Mouse (Mus musculus) limb, embryonic 10.5 days (tissue): ENCODE data around the gene Slc25a17. TPM values are rescaled to one million over a fixed set of nuclear protein-coding genes. Genes with fewer than 3 reads are reported as not detected.
A peak's percentile ranks its signal among the peaks of the same experiment; 100 is the strongest.

Experiments
- DNase-seq: peaks from one replicate; pipeline ENCODE4 v3.0.0-alpha.2; 2017; ENCODE audit warnings: low spot score
- H3K27ac ChIP-seq: fragments of 300-500 bp; sonication (generic); 2 replicates; pipeline ENCODE4 v1.5.1; 2016; ENCODE audit warnings: mild to moderate bottlenecking
- H3K27me3 ChIP-seq: fragments of 300-500 bp; sonication (generic); 2 replicates; pipeline ENCODE4 v1.6.1; 2016; ENCODE audit warnings: low read depth, mild to moderate bottlenecking; ENCODE audit not compliant: poor library complexity, severe bottlenecking
- H3K36me3 ChIP-seq: fragments of 300-500 bp; sonication (generic); 2 replicates; pipeline ENCODE4 v1.6.1; 2016; ENCODE audit warnings: mild to moderate bottlenecking, moderate library complexity
- H3K4me1 ChIP-seq: fragments of 300-500 bp; sonication (generic); 2 replicates; pipeline ENCODE4 v1.6.1; 2016
- H3K4me3 ChIP-seq: fragments of 300-500 bp; sonication (generic); 2 replicates; pipeline ENCODE4 v1.5.1; 2016; ENCODE audit warnings: mild to moderate bottlenecking, moderate library complexity
- H3K9me3 ChIP-seq: fragments of 300-500 bp; sonication (generic); replicated peaks from 2 replicates; pipeline ENCODE4 v1.6.1; 2016; ENCODE audit warnings: mild to moderate bottlenecking
- WGBS: fragments of 180-500 bp; shearing (Covaris S2); methylation state at CpG from one replicate; pipeline ENCODE4 v1.1.7; 2016; 5-methylcytosine and 5-hydroxymethylcytosine counted together
- polyA plus RNA-seq: library from polyadenylated mRNA; unstranded; fragments of >200 nt; fragmentation: Nextera tagmentation; extraction: Ambion mirVana; gene quantifications from 2 replicates; pipeline ENCODE4 v1.2.1, GENCODE M21; 2016

The Slc25a17 gene
- polyA plus RNA-seq, 1 experiment from 2014 or later, result 93.6 TPM

DNA sequence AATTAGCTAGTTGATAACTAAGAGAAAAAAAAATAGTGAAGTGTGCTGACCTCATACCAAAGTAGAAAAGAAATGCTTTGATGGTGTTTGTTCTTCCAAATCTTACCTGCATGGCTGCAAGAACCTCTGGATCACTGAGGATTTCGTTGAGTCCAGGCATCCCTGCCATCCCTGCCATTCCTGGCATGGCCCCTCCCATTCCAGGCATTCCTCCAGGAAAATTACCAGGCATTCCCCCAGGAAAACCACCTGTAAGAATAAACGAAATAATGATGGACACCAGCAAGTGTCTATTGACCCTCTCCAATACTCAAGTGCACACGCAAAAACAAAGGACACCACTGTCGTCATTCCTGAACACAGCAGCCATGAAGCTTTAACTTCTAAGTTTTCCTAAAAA is 5.6 kb upstream of the Slc25a17 start:
- H3K9me3 ChIP-seq, result no peaks in the 10 kb centered on the region
- H3K36me3 ChIP-seq, result peaks cover 90% of the 10 kb centered on the region
- H3K27me3 ChIP-seq, result no peaks in the 10 kb centered on the region
- H3K4me1 ChIP-seq, result peaks cover 16% of the 10 kb centered on the region
- H3K27ac ChIP-seq, result no peak overlapping the region
- no peak for DNase-seq
- no peak overlapping the region for H3K4me3 ChIP-seq
- 87% methylated on average over 4 of the region's 4 CpGs for WGBS

- no peak overlapping the region for H3K27ac ChIP-seq
- H3K27me3 ChIP-seq, result no peaks in the 10 kb centered on the region
- DNase-seq, result no peak
- peaks cover 23% of the 10 kb centered on the region for H3K4me1 ChIP-seq
- 95% methylated on average over 8 of the region's 8 CpGs for WGBS
- H3K9me3 ChIP-seq, result no peaks in the 10 kb centered on the region
- H3K4me3 ChIP-seq, result no peak overlapping the region
- H3K36me3 ChIP-seq, result peaks cover 80% of the 10 kb centered on the region
Observed at GRCm38 (mm10) chr15:81365246-81365645, 4.6 kb upstream of the Slc25a17 start.

DNA sequence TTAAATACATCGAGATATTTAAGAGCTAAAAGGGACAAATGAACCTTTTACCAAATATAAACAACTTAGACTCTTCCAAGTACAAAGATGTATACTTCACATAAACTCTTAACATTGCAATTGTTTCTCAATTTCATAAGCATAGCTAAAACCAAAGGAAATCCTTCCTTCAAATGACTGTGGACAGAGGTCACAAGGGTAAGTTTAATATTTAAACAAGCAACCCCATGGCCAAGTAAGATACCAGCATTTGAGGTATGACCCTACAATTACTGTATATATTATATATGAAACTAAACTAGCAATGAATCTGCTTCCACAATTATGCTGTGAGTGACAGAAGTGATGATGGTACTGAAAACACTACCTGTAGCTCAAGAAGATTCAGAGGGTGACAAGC is 3.7 kb upstream of the Slc25a17 start:
- 94% methylated on average over 1 of the region's 1 CpGs for WGBS
- Histone ChIP-seq H3K27ac (no peak overlapping the region), H3K4me3 (no peak overlapping the region), H3K9me3 (no peaks in the 10 kb centered on the region), H3K36me3 (peaks cover 70% of the 10 kb centered on the region), H3K4me1 (peaks cover 33% of the 10 kb centered on the region), H3K27me3 (no peaks in the 10 kb centered on the region)
- no peak for DNase-seq

DNA sequence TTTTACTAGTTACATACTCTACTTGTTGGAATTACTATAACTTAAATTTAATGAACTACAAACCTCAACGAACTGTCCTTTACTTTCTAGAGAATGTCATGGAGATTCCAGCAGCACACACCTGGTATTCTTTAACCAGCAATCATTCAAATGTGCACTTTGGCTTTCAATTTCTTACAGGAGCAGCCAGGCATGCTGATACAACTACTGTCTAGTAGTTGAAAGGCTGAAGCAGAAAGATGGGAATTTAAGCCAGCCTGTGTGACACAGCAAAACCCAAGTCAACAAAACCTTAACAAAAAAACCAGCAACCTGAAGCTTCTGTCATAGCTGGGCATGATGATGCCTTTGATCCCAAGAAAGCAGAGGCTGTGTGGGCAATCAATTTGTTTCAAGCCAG is 1.9 kb upstream of the Slc25a17 start:
- WGBS, result 81% methylated on average over 1 of the region's 1 CpGs
- Histone ChIP-seq H3K27me3 (no peaks in the 10 kb centered on the region), H3K4me1 (peaks cover 37% of the 10 kb centered on the region), H3K36me3 (peaks cover 53% of the 10 kb centered on the region), H3K9me3 (no peaks in the 10 kb centered on the region), H3K4me3 (no peak overlapping the region), H3K27ac (no peak overlapping the region)
- DNase-seq, result no peak

GRCm38 (mm10) chr15:81361417-81362015 is 904 bp upstream of the Slc25a17 start:
- H3K27me3 ChIP-seq, result no peaks in the 10 kb centered on the region
- 49% methylated on average over 10 of the region's 10 CpGs for WGBS
- peak overlapping the region; percentile 63 for H3K4me3 ChIP-seq

DNA sequence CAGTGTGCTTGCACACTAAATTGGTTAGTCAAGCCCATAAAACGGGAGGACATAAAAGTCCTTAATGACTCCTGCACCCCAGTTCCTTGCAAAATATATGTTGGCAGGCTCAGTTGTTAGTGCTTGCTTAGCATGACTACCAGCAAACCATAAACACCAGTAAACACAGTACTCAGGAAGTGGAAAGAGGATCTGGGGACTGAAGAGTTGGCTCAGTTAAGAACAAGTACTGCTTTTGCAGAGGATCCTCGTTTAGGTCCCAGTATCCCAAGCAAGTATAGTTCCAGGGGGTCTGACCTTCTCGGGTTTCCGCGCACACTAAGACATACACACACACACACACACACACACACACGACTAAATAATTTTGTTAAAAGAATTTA is 401 bp upstream of the Slc25a17 start:
- Histone ChIP-seq H3K9me3 (no peaks in the 10 kb centered on the region), H3K27me3 (no peaks in the 10 kb centered on the region), H3K27ac (peak overlapping the region; percentile 79), H3K36me3 (peaks cover 38% of the 10 kb centered on the region), H3K4me3 (peak overlapping the region; percentile 63), H3K4me1 (peaks cover 42% of the 10 kb centered on the region)
- 46% methylated on average over 6 of the region's 6 CpGs for WGBS
- no peak for DNase-seq

More at GRCm38 (mm10) chr15:81361417-81362015, 904 bp upstream of the Slc25a17 start:
- DNase-seq, result no peak
- Histone ChIP-seq H3K36me3 (peaks cover 43% of the 10 kb centered on the region), H3K27ac (peak overlapping the region; percentile 79), H3K4me1 (peaks cover 42% of the 10 kb centered on the region), H3K9me3 (no peaks in the 10 kb centered on the region)

- 88% methylated on average over 5 of the region's 5 CpGs for WGBS
- DNase-seq, result no peak
- Histone ChIP-seq H3K4me1 (peaks cover 42% of the 10 kb centered on the region), H3K36me3 (peaks cover 22% of the 10 kb centered on the region), H3K27ac (no peak overlapping the region), H3K9me3 (no peaks in the 10 kb centered on the region), H3K4me3 (peak overlapping the region; percentile 63), H3K27me3 (no peaks in the 10 kb centered on the region)
Observed at GRCm38 (mm10) chr15:81359421-81359820, 1.2 kb downstream of the Slc25a17 start.

DNA sequence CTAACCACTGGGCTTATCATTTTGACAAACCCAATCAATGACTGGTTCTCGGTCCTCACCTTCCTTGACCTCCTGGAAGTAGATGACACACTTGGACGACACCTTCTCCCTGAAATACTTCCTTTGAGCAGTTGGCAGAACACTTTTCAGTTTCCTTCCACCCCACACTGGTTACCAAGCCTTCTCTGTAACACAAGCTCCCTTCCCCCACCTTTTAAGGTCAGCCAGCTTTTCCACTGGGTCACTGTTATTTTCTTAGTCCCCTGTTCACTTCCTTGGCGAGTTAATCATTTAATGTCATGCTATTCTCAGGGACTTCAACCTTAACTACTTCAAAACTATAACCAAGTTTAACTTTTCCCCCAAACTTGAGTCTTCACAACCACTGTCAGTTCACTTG is 1.7 kb downstream of the Slc25a17 start:
- 87% methylated on average over 3 of the region's 3 CpGs for WGBS
- peaks cover 42% of the 10 kb centered on the region for H3K4me1 ChIP-seq
- no peak for DNase-seq
- H3K27ac ChIP-seq, result no peak overlapping the region
- peaks cover 21% of the 10 kb centered on the region for H3K36me3 ChIP-seq
- H3K4me3 ChIP-seq, result no peak overlapping the region
- H3K9me3 ChIP-seq, result no peaks in the 10 kb centered on the region
- H3K27me3 ChIP-seq, result no peaks in the 10 kb centered on the region

GRCm38 (mm10) chr15:81356946-81357345 is 3.7 kb downstream of the Slc25a17 start:
- 29% methylated on average over 5 of the region's 5 CpGs for WGBS
- DNase-seq, result no peak
- no peak overlapping the region for H3K27ac ChIP-seq

GRCm38 (mm10) chr15:81355146-81355761 is 5.4 kb downstream of the Slc25a17 start:
- Histone ChIP-seq H3K27me3 (no peaks in the 10 kb centered on the region), H3K27ac (no peak overlapping the region), H3K9me3 (no peaks in the 10 kb centered on the region), H3K4me1 (peaks cover 19% of the 10 kb centered on the region), H3K36me3 (peaks cover 9% of the 10 kb centered on the region; the same call in 1 of the 2 replicates), H3K4me3 (no peak overlapping the region)
- DNase-seq, result peak; percentile 71
- WGBS, result 69% methylated on average over 3 of the region's 3 CpGs

More at GRCm38 (mm10) chr15:81356946-81357345, 3.7 kb downstream of the Slc25a17 start:
- no peak overlapping the region for H3K4me3 ChIP-seq
- no peaks in the 10 kb centered on the region for H3K27me3 ChIP-seq
- peaks cover 33% of the 10 kb centered on the region for H3K4me1 ChIP-seq
- H3K9me3 ChIP-seq, result no peaks in the 10 kb centered on the region
- H3K36me3 ChIP-seq, result peaks cover 9% of the 10 kb centered on the region; the same call in 1 of the 2 replicates

DNA sequence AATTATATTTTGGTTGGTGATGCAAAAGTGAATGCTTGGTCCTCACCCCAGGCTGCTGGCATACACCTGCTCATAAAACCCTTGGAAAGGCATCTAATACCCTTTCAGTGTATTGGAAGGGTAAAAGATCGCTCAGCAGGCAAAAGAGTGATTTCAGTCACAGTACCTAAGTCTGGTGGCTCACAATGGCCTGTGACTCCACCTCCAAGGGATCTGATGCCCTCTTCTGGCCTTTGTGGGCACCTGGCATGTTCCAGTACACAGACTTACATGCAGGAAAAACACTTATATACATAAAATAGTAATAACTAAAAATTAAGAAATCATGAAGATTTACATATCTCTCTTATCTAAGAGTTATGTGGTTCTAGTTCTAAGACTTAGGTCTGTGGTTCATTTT is 8.0 kb downstream of the Slc25a17 start:
- Histone ChIP-seq H3K27ac (no peak overlapping the region), H3K9me3 (no peaks in the 10 kb centered on the region), H3K36me3 (peaks cover 15% of the 10 kb centered on the region; the same call in 1 of the 2 replicates), H3K4me1 (peaks cover 5% of the 10 kb centered on the region; the same call in 1 of the 2 replicates), H3K27me3 (no peaks in the 10 kb centered on the region), H3K4me3 (no peak overlapping the region)
- 60% methylated on average over 1 of the region's 1 CpGs for WGBS
- no peak for DNase-seq

DNA sequence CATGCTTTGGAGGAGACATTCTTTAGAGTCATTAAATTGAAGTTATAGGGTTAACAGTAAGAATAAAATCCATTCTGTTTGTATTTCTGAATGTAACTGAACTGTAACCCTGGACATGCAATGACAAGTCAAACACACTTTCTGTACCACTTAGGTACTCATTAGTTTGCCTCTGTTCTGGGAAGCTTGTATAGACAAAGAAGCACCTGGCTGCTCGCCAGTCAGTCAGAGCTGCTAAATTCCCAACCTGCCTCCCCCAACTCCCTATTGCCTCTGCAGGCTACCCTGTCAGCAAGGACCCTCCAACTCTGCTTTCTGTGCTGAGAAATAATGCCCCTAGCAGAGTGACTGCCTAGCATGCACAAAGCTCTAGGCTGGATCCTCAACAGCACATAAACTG is 10.2 kb downstream of the Slc25a17 start:
- Histone ChIP-seq H3K36me3 (peaks cover 18% of the 10 kb centered on the region), H3K27me3 (no peaks in the 10 kb centered on the region), H3K4me3 (no peak overlapping the region), H3K27ac (no peak overlapping the region), H3K9me3 (no peaks in the 10 kb centered on the region), H3K4me1 (no peaks in the 10 kb centered on the region)
- DNase-seq, result no peak
- 77% methylated on average over 1 of the region's 1 CpGs for WGBS

DNA sequence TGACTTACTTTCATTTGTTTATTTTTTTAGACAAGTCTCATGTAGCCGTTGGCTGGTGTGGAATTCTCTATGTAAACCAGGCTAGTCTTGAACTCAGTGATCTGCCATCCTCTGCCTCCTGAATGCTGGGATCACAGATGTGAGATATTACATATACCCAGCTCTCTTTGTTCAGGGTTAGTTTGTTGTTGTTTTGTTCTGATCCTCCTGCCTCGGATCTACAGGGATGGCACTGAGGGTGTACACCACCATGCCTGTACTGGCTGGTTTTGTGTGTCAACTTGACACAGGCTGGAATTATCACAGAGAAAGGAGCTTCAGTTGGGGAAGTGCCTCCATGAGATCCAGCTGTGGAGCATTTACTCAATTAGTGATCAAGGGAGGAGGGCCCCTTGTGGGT is 12.2 kb downstream of the Slc25a17 start:
- Histone ChIP-seq H3K36me3 (peaks cover 26% of the 10 kb centered on the region), H3K27ac (no peak overlapping the region), H3K4me1 (no peaks in the 10 kb centered on the region), H3K9me3 (no peaks in the 10 kb centered on the region), H3K27me3 (no peaks in the 10 kb centered on the region), H3K4me3 (no peak overlapping the region)
- 77% methylated on average over 2 of the region's 2 CpGs for WGBS
- no peak for DNase-seq
